Mouse (Mus musculus) kidney, postnatal 0 days (tissue): Measurements from ENCODE around the gene Hdac1. TPM values are rescaled to one million over a fixed set of nuclear protein-coding genes. Genes with fewer than 3 reads are reported as not detected.
A peak's percentile ranks its signal among the peaks of the same experiment; 100 is the strongest.

ENCODE experiments used
- ATAC-seq: fragments of 200-750 bp; cut with Nextera tagmentation; replicated peaks from 2 replicates; pipeline ENCODE4 v1.8.0; 2017; ENCODE audit warnings: low read depth, moderate number of reproducible peaks, moderate TSS enrichment, moderate library complexity; ENCODE audit not compliant: low FRiP score
- DNase-seq: peaks from one replicate; pipeline ENCODE4 v3.0.0-alpha.2; 2016; ENCODE audit warnings: low spot score
- H3K27ac ChIP-seq: fragments of 300-500 bp; sonication (generic); 2 replicates; pipeline ENCODE4 v1.5.1; 2014; ENCODE audit warnings: mild to moderate bottlenecking
- H3K27me3 ChIP-seq: fragments of 300-500 bp; sonication (generic); 2 replicates; pipeline ENCODE4 v1.6.1; 2014; ENCODE audit warnings: low read length, mixed read lengths; ENCODE audit not compliant: insufficient read depth
- H3K36me3 ChIP-seq: fragments of 300-500 bp; sonication (generic); 2 replicates; pipeline ENCODE4 v1.6.1; 2014; ENCODE audit warnings: low read length, mixed read lengths; ENCODE audit not compliant: insufficient read depth
- H3K4me1 ChIP-seq: fragments of 300-500 bp; sonication (generic); replicated peaks from 2 replicates; pipeline ENCODE4 v1.6.1; 2014; ENCODE audit warnings: antibody characterized with exemption, low read length, mixed read lengths; ENCODE audit not compliant: insufficient read depth
- H3K4me2 ChIP-seq: fragments of 300-500 bp; sonication (generic); 2 replicates; pipeline ENCODE4 v1.6.1; 2014; ENCODE audit warnings: mild to moderate bottlenecking, low read length, moderate library complexity, mixed read lengths
- H3K4me3 ChIP-seq: fragments of 300-500 bp; sonication (generic); replicated peaks from 2 replicates; pipeline ENCODE4 v1.5.1; 2014; ENCODE audit warnings: low read depth, low read length
- H3K9ac ChIP-seq: fragments of 300-500 bp; sonication (generic); 2 replicates; pipeline ENCODE4 v1.6.1; 2014; ENCODE audit warnings: low read depth, low read length
- H3K9me3 ChIP-seq: fragments of 300-500 bp; sonication (generic); replicated peaks from 2 replicates; pipeline ENCODE4 v1.6.1; 2016; ENCODE audit warnings: low read length, inconsistent platforms, mixed read lengths
- CTCF ChIP-seq: IDR thresholded peaks from 2 replicates; pipeline ENCODE4 v1.5.1; 2016; ENCODE audit warnings: antibody characterized with exemption, low read depth, mild to moderate bottlenecking, moderate library complexity
- WGBS: fragments of 180-500 bp; shearing (Covaris S2); extraction: QIAGEN DNeasy Blood & Tissue Kit; methylation state at CpG from one replicate; pipeline ENCODE4 v1.1.7; 2014; 5-methylcytosine and 5-hydroxymethylcytosine counted together
- polyA plus RNA-seq: library from polyadenylated mRNA; unstranded; fragments of >200 nt; fragmentation: Nextera tagmentation; extraction: Ambion mirVana; gene quantifications from 2 replicates; pipeline ENCODE4 v1.2.1, GENCODE M21; 2015

Hdac1 gene
- polyA plus RNA-seq, 1 experiment from 2014 or later = 170 TPM

DNA sequence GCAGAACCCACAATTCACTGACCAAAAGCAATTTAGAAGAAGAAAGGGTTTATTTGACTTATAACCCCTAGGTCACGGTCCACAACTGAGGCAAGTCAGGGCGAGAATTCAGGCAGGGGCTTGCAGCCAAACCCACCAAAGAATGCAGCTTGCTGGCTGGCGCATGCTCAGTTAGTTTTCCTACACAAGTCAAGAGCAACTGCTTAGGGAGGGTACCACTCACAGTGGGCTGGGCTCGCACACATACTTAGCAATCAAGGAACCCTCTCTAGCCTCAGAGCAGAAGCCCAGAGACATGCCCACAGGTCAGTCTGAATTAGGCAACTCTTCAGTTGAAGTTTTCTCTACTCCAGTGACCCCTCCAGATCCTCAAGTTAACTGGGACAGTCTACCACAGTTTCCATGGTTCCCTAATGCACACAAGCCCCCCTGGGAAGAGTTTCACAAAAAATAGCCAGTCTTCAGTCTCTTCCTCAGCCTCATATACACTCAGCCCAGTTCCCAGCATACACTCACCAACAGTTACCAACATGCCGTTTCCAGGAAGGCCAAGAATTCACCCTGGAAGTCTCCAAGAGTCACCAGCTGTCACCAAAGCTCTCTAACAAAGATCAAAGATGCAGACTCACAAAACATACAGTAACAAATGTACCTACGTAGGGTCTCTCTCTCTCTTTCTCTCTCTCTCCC, 31.6 kb downstream of the Hdac1 start:
- no peaks in the 10 kb centered on the region for H3K36me3 ChIP-seq
- H3K4me1 ChIP-seq = 0 out of 2 replicates have a peak, but pooled peaks cover 3% of the 10 kb centered on the region
- WGBS = 59% methylated on average over 6 of the region's 6 CpGs
- no peak overlapping the region for H3K4me3 ChIP-seq
- ATAC-seq (no peak), DNase-seq (no peak)
- H3K9me3 ChIP-seq = no peaks in the 10 kb centered on the region
- no peak overlapping the region for H3K9ac ChIP-seq
- no peaks in the 10 kb centered on the region for H3K27me3 ChIP-seq
- H3K4me2 ChIP-seq = no peak overlapping the region
- no peak overlapping the region for H3K27ac ChIP-seq
- TF ChIP-seq CTCF = no peak

DNA sequence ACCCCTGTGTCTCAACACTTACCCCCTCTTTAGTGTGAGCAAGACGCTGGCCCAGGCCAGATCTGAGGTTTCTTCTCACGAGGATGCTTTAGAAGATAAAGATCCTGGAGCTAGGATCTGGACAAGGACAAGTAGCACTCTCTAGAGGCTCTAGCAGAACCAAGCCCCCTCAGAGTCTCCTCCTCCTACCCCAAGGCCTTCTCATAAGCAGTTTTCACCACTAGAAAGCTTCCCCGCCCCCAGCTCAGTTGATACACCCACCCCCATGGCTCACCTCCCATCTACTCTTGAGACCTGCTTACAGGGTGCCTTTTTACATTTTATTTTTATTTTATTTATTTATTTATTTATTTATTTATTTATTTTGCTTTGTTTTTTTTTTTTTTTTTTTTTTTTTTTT, 32.9 kb downstream of the Hdac1 start:
- Histone ChIP-seq H3K4me3 (no peak overlapping the region), H3K4me2 (no peak overlapping the region), H3K27ac (peak overlapping the region; percentile 31; the same call in 1 of the 2 replicates), H3K9ac (no peak overlapping the region), H3K4me1 (0 out of 2 replicates have a peak, but pooled peaks cover 3% of the 10 kb centered on the region), H3K36me3 (no peaks in the 10 kb centered on the region), H3K9me3 (no peaks in the 10 kb centered on the region), H3K27me3 (no peaks in the 10 kb centered on the region)
- no peak for ATAC-seq
- WGBS = 69% methylated on average over 3 of the region's 3 CpGs
- no peak for TF ChIP-seq CTCF
- DNase-seq = no peak

DNA sequence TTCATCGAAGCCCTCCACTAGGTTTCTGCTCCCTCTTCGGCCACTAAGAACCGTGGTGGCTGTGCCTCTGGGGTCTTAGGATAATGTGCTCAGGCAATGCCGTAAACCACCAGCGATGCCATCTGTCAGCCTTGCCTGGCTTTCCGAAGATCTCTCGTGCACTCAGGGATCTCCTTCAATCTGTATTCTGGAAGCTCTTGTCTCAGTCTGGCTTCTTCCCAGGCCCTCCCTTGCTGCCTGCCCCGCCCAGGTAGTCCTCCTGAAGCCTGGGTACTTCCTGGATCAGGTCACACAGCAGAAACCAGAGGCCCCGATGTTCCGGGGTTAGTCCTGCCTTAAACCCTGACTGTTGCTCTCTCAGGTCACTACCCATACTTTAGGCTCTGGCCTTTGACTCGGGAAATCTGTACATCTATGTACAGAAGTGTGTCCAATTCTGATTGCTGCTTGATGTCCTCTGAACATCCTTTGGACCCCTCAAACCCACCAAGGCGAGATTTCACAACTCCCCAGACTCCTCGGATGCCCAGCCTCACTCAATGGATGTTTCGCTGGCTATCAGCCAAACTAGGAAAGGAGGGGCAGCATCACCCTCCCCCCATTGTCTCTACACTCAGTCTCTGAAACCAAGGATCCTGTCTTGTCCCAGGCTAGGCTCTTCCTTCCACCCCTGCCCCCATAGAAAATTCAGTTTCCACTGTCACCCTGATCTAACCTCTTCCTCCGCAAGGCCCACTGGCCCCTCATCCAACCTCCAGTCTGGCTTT, 33.5 kb downstream of the Hdac1 start:
- no peaks in the 10 kb centered on the region for H3K27me3 ChIP-seq
- no peak for DNase-seq
- H3K4me2 ChIP-seq = no peak overlapping the region
- H3K27ac ChIP-seq = peak overlapping the region; percentile 31; the same call in 1 of the 2 replicates
- no peak overlapping the region for H3K4me3 ChIP-seq
- H3K9me3 ChIP-seq = no peaks in the 10 kb centered on the region
- no peaks in the 10 kb centered on the region for H3K36me3 ChIP-seq
- ATAC-seq = no peak
- 0 out of 2 replicates have a peak, but pooled peaks cover 3% of the 10 kb centered on the region for H3K4me1 ChIP-seq
- no peak overlapping the region for H3K9ac ChIP-seq
- WGBS = 55% methylated on average over 15 of the region's 15 CpGs
- TF ChIP-seq CTCF = no peak

DNA sequence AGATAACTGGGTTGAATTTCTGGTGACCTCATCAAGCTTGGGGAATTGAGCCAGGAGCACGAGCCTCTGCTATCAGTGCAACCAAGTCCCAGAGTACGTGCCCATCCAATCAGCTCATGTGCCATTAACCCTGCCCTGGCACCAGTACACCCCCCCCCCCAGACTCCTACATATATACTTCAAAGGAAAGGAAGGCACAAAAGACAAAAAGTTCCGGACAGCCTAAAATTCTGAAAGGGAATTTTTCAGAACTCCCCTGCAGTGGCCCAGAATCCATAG, 34.3 kb downstream of the Hdac1 start:
- no peak overlapping the region for H3K4me3 ChIP-seq
- DNase-seq = no peak
- H3K4me2 ChIP-seq = no peak overlapping the region
- WGBS = 48% methylated on average over 3 of the region's 3 CpGs
- no peaks in the 10 kb centered on the region for H3K9me3 ChIP-seq
- no peaks in the 10 kb centered on the region for H3K36me3 ChIP-seq
- no peak overlapping the region for H3K9ac ChIP-seq
- 0 out of 2 replicates have a peak, but pooled peaks cover 3% of the 10 kb centered on the region for H3K4me1 ChIP-seq
- TF ChIP-seq CTCF = no peak
- no peak for ATAC-seq
- H3K27me3 ChIP-seq = no peaks in the 10 kb centered on the region
- no peak overlapping the region for H3K27ac ChIP-seq

DNA sequence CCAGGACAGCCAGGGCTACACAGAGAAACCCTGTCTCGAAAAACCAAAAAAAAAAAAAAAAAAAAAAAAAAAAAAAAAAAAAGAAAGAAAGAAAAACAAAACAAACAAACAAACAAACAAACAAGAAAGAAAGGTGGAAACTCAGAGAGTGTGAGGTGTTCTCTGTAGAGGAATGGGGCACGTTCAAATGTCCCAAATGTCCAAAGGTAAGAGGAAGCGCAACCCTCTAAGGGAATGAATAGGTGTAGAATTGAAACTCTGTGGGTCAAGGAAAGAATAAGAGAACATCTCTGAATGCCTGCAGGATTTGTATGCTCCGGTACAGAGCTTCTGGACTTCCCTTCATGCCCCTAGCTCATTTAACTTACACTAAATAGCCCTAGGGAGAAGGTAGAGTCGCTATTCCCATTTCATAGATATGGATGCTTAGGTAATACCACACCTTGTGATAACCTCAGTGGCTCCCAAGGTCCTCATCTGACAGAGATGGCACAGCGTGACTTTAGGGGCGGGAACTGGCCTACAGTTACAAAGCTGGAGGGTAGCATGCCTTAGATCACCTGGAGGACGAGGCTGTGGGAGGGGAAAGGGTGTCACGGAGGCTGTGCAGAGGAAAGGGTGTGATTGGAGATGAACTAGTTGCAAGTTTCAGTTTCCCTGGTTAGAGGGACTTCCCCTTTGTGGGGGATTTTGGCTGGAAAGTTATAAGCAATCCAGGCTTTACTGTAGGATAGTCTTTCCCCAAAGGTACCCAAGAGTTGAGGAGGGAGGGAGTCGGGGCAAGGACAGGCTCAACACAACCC, 34.9 kb downstream of the Hdac1 start:
- H3K36me3 ChIP-seq = no peaks in the 10 kb centered on the region
- no peak overlapping the region for H3K27ac ChIP-seq
- H3K4me3 ChIP-seq = no peak overlapping the region
- ATAC-seq (no peak), DNase-seq (no peak)
- H3K4me2 ChIP-seq = no peak overlapping the region
- no peak overlapping the region for H3K9ac ChIP-seq
- no peaks in the 10 kb centered on the region for H3K9me3 ChIP-seq
- WGBS = 60% methylated on average over 9 of the region's 10 CpGs
- no peaks in the 10 kb centered on the region for H3K27me3 ChIP-seq
- TF ChIP-seq CTCF = no peak
- H3K4me1 ChIP-seq = 0 out of 2 replicates have a peak, but pooled peaks cover 3% of the 10 kb centered on the region

DNA sequence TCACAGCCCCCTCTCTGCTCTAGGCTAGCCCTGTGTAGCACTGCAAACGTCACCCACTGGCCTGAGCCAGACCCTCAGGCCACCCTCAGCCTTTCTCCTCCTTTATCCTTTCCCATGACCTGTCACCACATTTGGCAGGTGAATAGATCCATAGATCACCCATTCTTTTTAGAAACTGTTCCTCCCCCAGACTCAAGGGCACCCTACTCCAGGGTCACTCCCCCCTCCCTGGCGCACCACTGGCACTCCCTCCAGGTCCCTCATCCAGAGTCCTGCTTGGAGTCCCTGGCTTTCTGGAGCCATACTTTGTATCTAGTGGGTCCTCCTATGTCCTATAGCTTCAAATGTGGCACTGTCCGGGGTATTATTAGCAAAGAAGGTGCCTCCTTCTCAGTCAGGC, 37.0 kb downstream of the Hdac1 start:
- no peaks in the 10 kb centered on the region for H3K9me3 ChIP-seq
- H3K9ac ChIP-seq = no peak overlapping the region
- no peak overlapping the region for H3K4me2 ChIP-seq
- WGBS = 79% methylated on average over 3 of the region's 3 CpGs
- TF ChIP-seq CTCF = no peak
- H3K4me3 ChIP-seq = no peak overlapping the region
- H3K27ac ChIP-seq = no peak overlapping the region
- no peaks in the 10 kb centered on the region for H3K4me1 ChIP-seq
- no peak for ATAC-seq
- H3K27me3 ChIP-seq = no peaks in the 10 kb centered on the region
- no peaks in the 10 kb centered on the region for H3K36me3 ChIP-seq
- DNase-seq = no peak
